Mouse (Mus musculus) ES-E14 (cell line): ENCODE results near the gene Fkbp6. TPM values are rescaled to one million over a fixed set of nuclear protein-coding genes. Genes with fewer than 3 reads are reported as not detected.

ENCODE experiments used
- DNase-seq: peaks from one replicate; pipeline ENCODE4 v3.0.0-alpha.2; 2013; ENCODE audit warnings: low read depth, low spot score
- H3K27ac ChIP-seq: 2 replicates; pipeline ENCODE4 v1.5.1; 2012; ENCODE audit warnings: low read depth, mild to moderate bottlenecking, low read length, moderate library complexity, mixed read lengths; ENCODE audit not compliant: poor library complexity, insufficient read depth, severe bottlenecking
- H3K36me3 ChIP-seq: 2 replicates; pipeline ENCODE4 v1.6.1; 2012; ENCODE audit warnings: mild to moderate bottlenecking, low read length, moderate library complexity, mixed read lengths; ENCODE audit not compliant: control insufficient read depth, poor library complexity, insufficient read depth, severe bottlenecking
- H3K4me1 ChIP-seq, 2 experiments: fragments of 150-350 bp in 1 of 2; sonication (generic) in 1 of 2; 2 replicates each; pipeline ENCODE4 v1.6.1; 2012; ENCODE audit warnings: low read length in 2 of 2, mild to moderate bottlenecking in 1 of 2, mixed read lengths in 1 of 2; ENCODE audit not compliant: control insufficient read depth in 2 of 2, insufficient read depth in 2 of 2, poor library complexity in 1 of 2
- H3K4me3 ChIP-seq, 2 experiments: fragments of 150-350 bp in 1 of 2; sonication (generic) in 1 of 2; 2 replicates each; pipeline ENCODE4 v1.5.1; 2012; ENCODE audit warnings: low read length in 2 of 2, low read depth in 1 of 2, mild to moderate bottlenecking in 1 of 2, mixed read lengths in 1 of 2; ENCODE audit not compliant: insufficient read depth in 1 of 2, poor library complexity in 1 of 2, severe bottlenecking in 1 of 2
- H3K9ac ChIP-seq: 2 replicates; pipeline ENCODE4 v1.6.1; 2012; ENCODE audit warnings: low read depth, mild to moderate bottlenecking, low read length, mixed read lengths; ENCODE audit not compliant: poor library complexity, insufficient read depth, severe bottlenecking
- H3K9me3 ChIP-seq: fragments of 150-350 bp; sonication (generic); 2 replicates; pipeline ENCODE4 v1.6.1; 2012; ENCODE audit warnings: low read depth, mild to moderate bottlenecking, low read length; ENCODE audit not compliant: control insufficient read depth, insufficient read depth
- CHD2 ChIP-seq: IDR thresholded peaks from 2 replicates; pipeline ENCODE4 v1.6.1; 2014; ENCODE audit warnings: mild to moderate bottlenecking, low read depth, low read length, inconsistent platforms
- HCFC1 ChIP-seq: IDR thresholded peaks from 2 replicates; pipeline ENCODE4 v1.6.1; 2012; ENCODE audit warnings: low read length, inconsistent platforms, borderline replicate concordance; ENCODE audit not compliant: insufficient read depth
- MAFK ChIP-seq: IDR thresholded peaks from 2 replicates; pipeline ENCODE4 v1.6.1; 2014; ENCODE audit warnings: mild to moderate bottlenecking, low read depth, low read length, inconsistent platforms; ENCODE audit not compliant: insufficient read depth
- ZC3H11A ChIP-seq: IDR thresholded peaks from 2 replicates; pipeline ENCODE4 v1.6.1; 2012; ENCODE audit warnings: low read depth, mild to moderate bottlenecking, inconsistent platforms, low read length, borderline replicate concordance
- ZNF384 ChIP-seq: IDR thresholded peaks from 2 replicates; pipeline ENCODE4 v1.6.1; 2012; ENCODE audit warnings: low read depth, low read length, inconsistent platforms
- in situ Hi-C, 2 experiments: fragments of 600-800 bp; cut with MboI; formaldehyde crosslinking; loops; one replicate each; pipeline ENCODE4 v1.15.1; 2025; ENCODE audit warnings: low sequenced_read_pairs in 2 of 2, inconsistent platforms in 1 of 2; ENCODE audit not compliant: unreplicated experiment in 2 of 2
- total RNA-seq: library from RNA; depleted of rRNA; stranded (reverse); fragments of 300-350 nt; gene quantifications from 2 replicates; pipeline ENCODE4 v1.2.3, GENCODE M21; 2012

Gene Fkbp6
- total RNA-seq, 1 experiment, result 20.1 TPM

DNA sequence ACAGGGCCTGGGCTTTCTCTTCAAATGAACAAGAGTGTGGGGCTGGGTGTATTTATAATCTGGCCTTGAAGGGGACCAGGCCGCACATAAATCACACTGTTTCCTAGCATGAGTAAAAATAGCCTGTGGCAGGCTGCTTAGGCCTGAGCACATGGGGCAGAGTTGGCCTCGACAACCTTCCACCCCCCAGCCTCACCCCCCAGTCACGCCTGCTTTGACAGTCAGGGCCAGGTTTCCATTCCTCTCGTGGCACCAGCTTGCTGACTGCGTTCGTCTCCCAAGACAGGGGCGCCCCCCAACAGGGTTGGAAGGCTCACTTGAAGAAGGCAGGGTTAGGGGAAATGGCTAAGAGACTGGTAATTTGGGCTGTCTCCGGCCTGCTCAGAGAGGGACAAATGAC is 80.4 kb downstream of the Fkbp6 start:
- peaks cover 2 to 9% of the 10 kb centered on the region in 2 experiments; a peak in 2 of 4 replicates for H3K4me1 ChIP-seq
- in situ Hi-C loops, result no loop called here

DNA sequence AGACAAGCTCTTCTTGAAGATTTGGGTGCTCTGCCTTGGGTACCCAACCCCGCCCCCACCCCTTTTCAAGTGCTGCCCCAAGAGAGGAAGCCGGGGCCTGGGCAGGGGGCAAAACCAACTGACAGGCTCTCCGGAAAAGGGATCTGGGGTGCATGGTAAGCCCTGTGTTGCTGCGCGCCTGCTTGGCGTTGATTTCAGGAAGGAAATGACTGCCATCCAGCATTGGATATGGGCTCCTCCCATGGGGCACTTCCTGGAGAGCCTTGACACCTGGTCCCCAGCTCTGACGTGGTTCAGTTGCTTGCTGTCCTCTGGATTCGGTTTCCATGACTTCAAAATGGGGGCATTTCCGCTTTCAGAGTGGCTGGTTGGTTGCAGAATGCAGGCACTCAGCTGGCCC is 85.3 kb downstream of the Fkbp6 start:
- Histone ChIP-seq H3K27ac (no peak overlapping the region), H3K4me3 (peak overlapping the region; percentile 23 to 43; a peak in 2 of 4 replicates), H3K9ac (no peak overlapping the region), H3K36me3 (no peaks in the 10 kb centered on the region), H3K4me1 (peaks cover 0 to 4% of the 10 kb centered on the region in 2 experiments; a peak in 1 of 4 replicates), H3K9me3 (no peaks in the 10 kb centered on the region)
- no peak for DNase-seq
- in situ Hi-C loops, result no loop called here
- TF ChIP-seq ZNF384 (no peak), HCFC1 (no peak), CHD2 (no peak), ZC3H11A (no peak), MAFK (no peak)

More for the DNA sequence above, 80.4 kb downstream of the Fkbp6 start:
- Histone ChIP-seq H3K36me3 (no peaks in the 10 kb centered on the region), H3K9me3 (no peaks in the 10 kb centered on the region), H3K4me3 (no peak overlapping the region), H3K9ac (no peak overlapping the region), H3K27ac (no peak overlapping the region)
- no peak for DNase-seq
- TF ChIP-seq HCFC1, result no peak
- TF ChIP-seq MAFK, result no peak
- no peak for TF ChIP-seq ZC3H11A

DNA sequence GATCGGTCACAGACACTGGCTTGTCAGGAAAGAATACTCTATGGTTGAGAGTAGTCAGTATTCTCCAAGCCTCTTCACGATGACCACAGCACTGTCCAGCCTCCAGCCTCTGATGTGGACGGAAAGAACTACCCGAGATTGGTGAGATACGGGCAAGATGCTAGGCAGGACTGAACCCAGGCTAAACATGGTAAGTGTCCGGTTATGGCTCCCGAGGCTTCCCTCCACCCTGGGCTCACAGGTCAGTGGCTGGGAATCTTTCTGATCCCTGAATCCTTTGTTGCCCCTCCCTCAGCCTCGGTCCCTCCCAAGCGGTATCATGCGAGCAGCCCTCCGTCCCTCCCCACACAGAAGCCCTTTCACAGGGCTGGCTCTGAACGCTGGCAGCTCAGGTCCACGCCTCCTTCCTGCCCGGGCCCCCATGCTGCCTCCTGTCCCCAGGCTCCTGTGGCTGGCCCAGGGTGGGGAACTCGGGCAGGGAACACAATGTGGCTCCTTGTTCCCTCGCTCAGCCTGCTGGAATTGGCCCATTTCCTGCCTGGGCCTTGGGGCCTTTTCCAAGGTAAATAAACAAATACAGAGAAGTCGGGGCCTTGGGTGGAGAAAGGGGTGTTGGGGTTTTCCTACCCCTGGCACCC is 85.9 kb downstream of the Fkbp6 start:
- H3K36me3 ChIP-seq, result no peaks in the 10 kb centered on the region
- peak overlapping the region; percentile 38 for H3K9ac ChIP-seq
- H3K9me3 ChIP-seq, result no peaks in the 10 kb centered on the region
- H3K27ac ChIP-seq, result no peak overlapping the region
- peaks cover 0 to 4% of the 10 kb centered on the region in 2 experiments; a peak in 1 of 4 replicates for H3K4me1 ChIP-seq
- H3K4me3 ChIP-seq, result peak overlapping the region; percentile 23 to 43; a peak in 3 of 4 replicates
- in situ Hi-C loops, result no loop called here
- DNase-seq, result no peak
- TF ChIP-seq MAFK (no peak), ZNF384 (no peak), HCFC1 (no peak), ZC3H11A (no peak), CHD2 (no peak)

DNA sequence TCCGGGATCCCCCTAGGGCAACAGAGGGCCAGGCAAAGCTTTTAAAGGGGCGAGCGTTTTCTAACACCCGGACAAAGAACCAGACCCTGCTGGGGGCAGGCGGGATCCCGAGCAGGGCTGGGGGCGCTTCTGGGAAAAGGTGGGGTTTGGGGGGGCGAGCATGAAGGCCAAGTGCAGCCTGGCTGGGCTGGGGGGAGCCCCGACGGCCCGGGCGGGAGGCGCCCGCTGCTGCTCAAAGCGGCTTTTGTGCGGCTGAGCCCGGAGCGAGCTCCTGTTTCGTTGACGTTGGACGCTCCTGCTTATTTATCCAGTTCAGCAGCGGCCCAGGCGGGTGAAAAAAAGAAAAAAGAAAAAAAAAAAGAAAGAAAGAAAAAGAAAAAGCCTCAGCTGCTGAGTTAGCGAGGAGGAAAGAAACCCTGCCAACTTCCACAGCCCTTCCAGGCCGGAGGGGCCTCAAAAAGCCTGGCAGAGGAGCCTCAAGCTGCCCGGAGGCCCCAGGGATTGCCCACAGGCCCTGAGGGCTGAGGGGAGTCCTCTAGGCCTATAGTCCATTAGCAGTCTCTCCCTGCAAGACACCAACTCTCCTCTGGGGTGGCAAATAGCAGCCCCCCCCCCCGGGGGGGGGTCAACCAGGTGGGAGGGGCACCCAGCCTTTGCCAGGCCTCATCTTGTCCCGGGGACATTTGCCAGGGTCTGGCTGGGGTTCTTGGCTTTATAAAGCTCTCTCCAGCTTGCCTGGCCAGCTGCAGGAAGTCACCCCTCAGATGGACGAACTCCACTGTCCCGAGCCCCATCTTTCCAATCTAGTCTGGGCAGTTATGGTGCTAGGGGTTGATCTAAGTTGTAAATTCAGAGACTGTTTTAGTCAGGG is 91.3 kb downstream of the Fkbp6 start:
- H3K9me3 ChIP-seq, result no peaks in the 10 kb centered on the region
- TF ChIP-seq HCFC1 (no peak), ZNF384 (no peak), MAFK (no peak), ZC3H11A (no peak), CHD2 (no peak)
- H3K36me3 ChIP-seq, result no peaks in the 10 kb centered on the region
- peaks cover 0 to 2% of the 10 kb centered on the region in 2 experiments; a peak in 1 of 4 replicates for H3K4me1 ChIP-seq
- H3K27ac ChIP-seq, result no peak overlapping the region
- in situ Hi-C loops, result no loop called here
- peak overlapping the region; percentile 34 for H3K9ac ChIP-seq
- peak overlapping the region in 1 of 2 experiments; percentile 48; a peak in 2 of 4 replicates for H3K4me3 ChIP-seq
- no peak for DNase-seq
